Mouse (Mus musculus) forebrain, postnatal 0 days (tissue): ENCODE measurements at regions not wholly inside any gene's neighbourhood (a gene's known extent, or its start where the extent isn't known, plus 50 kb on each side); places are given as distances from the start of the nearest gene placed in this dataset.

Source experiments
- ATAC-seq: fragments of 200-750 bp; cut with Nextera tagmentation; 2 replicates; pipeline ENCODE4 v1.8.0; 2017; ENCODE audit warnings: mild to moderate bottlenecking, moderate library complexity
- DNase-seq: peaks from one replicate; pipeline ENCODE4 v3.0.0-alpha.2; 2015
- H3K27ac ChIP-seq: fragments of 300-500 bp; sonication (generic); 2 replicates; pipeline ENCODE4 v1.5.1; 2014; ENCODE audit warnings: low read depth, mild to moderate bottlenecking, antibody characterized with exemption, low read length, moderate library complexity, mixed read lengths
- H3K27me3 ChIP-seq: fragments of 300-500 bp; sonication (generic); 2 replicates; pipeline ENCODE4 v1.6.1; 2014; ENCODE audit warnings: mild to moderate bottlenecking, low read length, mixed read lengths; ENCODE audit not compliant: insufficient read depth
- H3K36me3 ChIP-seq: fragments of 300-500 bp; sonication (generic); 2 replicates; pipeline ENCODE4 v1.6.1; 2014; ENCODE audit warnings: mild to moderate bottlenecking, moderate library complexity; ENCODE audit not compliant: insufficient read depth
- H3K4me1 ChIP-seq: fragments of 300-500 bp; sonication (generic); 2 replicates; pipeline ENCODE4 v1.6.1; 2014; ENCODE audit warnings: antibody characterized with exemption; ENCODE audit not compliant: insufficient read depth
- H3K4me2 ChIP-seq: fragments of 300-500 bp; sonication (generic); 2 replicates; pipeline ENCODE4 v1.6.1; 2014; ENCODE audit warnings: low read depth, mild to moderate bottlenecking, moderate library complexity
- H3K4me3 ChIP-seq: fragments of 300-500 bp; sonication (generic); 2 replicates; pipeline ENCODE4 v1.5.1; 2014; ENCODE audit warnings: low read depth, low read length, mixed read lengths
- H3K9ac ChIP-seq: fragments of 300-500 bp; sonication (generic); 2 replicates; pipeline ENCODE4 v1.6.1; 2014; ENCODE audit warnings: mild to moderate bottlenecking
- H3K9me3 ChIP-seq: fragments of 300-500 bp; sonication (generic); 2 replicates; pipeline ENCODE4 v1.6.1; 2016; ENCODE audit warnings: low read length
- CTCF ChIP-seq: sonication (generic); IDR thresholded peaks from 2 replicates; pipeline ENCODE4 v1.5.1; 2016; ENCODE audit warnings: antibody characterized with exemption, control low read depth, low read depth
- WGBS: fragments of 180-500 bp; shearing (Covaris S2); extraction: QIAGEN DNeasy Blood & Tissue Kit; methylation state at CpG from one replicate; pipeline ENCODE4 v1.1.7; 2014; 5-methylcytosine and 5-hydroxymethylcytosine counted together

DNA sequence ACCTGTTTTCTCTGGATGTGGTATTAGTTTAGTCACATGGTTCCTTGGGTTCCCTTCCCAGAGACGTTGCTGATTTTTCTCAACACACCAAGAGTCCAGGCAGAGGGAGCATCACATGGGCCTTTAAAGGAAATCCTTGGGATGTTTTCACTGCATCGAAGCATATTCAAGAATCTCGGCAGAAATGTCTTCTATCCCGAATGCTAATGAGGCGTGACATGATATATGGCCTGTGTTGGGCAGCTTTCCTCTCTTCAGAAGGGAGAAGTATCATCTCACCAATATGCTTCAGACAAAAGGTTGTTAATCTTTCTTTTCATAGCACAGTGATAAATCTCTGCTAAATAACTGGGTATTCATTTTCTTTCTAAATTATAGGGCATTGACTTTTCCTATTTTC lies 122.4 kb downstream of the Slc35b3 start:
- ATAC-seq (no peak), DNase-seq (no peak)
- Histone ChIP-seq H3K27ac (no peak overlapping the region), H3K36me3 (no peaks in the 10 kb centered on the region), H3K9me3 (no peaks in the 10 kb centered on the region), H3K4me1 (no peaks in the 10 kb centered on the region), H3K9ac (no peak overlapping the region), H3K27me3 (no peaks in the 10 kb centered on the region), H3K4me3 (no peak overlapping the region), H3K4me2 (no peak overlapping the region)
- 89% methylated on average over 5 of the region's 5 CpGs for WGBS
- no peak for TF ChIP-seq CTCF

GRCm38 (mm10) chr13:38825649-38826048 lies 135.0 kb downstream of the Slc35b3 start:
- no peak overlapping the region for H3K9ac ChIP-seq
- no peak for TF ChIP-seq CTCF
- no peaks in the 10 kb centered on the region for H3K36me3 ChIP-seq
- H3K27me3 ChIP-seq, result no peaks in the 10 kb centered on the region
- H3K9me3 ChIP-seq, result no peaks in the 10 kb centered on the region
- H3K4me1 ChIP-seq, result no peaks in the 10 kb centered on the region
- H3K4me3 ChIP-seq, result no peak overlapping the region
- DNase-seq (no peak), ATAC-seq (no peak)
- H3K4me2 ChIP-seq, result no peak overlapping the region
- H3K27ac ChIP-seq, result no peak overlapping the region
- WGBS, result 20% methylated on average over 2 of the region's 2 CpGs

DNA sequence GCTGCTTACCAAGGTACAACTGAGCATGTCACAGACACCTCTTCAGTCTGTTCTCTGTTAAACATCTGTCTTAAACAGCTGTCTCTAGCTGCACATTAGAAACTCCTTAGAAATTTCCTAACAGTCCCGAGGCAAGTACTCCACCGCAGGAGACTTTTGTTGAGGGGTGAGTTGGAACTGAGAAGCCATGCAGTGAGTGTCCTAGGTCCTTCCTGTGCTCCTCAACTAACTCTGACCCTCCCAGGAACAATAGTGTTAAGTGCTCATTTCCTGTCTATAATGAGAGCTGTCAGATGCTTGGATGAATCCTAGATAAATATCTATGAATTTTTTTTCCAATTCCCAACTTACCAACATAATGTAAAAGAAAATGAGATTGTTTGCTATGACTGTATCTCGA lies 141.1 kb downstream of the Slc35b3 start:
- ATAC-seq (no peak), DNase-seq (no peak)
- Histone ChIP-seq H3K9me3 (no peaks in the 10 kb centered on the region), H3K4me3 (no peak overlapping the region), H3K4me2 (no peak overlapping the region), H3K27me3 (no peaks in the 10 kb centered on the region), H3K4me1 (no peaks in the 10 kb centered on the region), H3K9ac (no peak overlapping the region), H3K36me3 (no peaks in the 10 kb centered on the region), H3K27ac (no peak overlapping the region)
- TF ChIP-seq CTCF, result no peak
- WGBS, result 91% methylated on average over 3 of the region's 3 CpGs

DNA sequence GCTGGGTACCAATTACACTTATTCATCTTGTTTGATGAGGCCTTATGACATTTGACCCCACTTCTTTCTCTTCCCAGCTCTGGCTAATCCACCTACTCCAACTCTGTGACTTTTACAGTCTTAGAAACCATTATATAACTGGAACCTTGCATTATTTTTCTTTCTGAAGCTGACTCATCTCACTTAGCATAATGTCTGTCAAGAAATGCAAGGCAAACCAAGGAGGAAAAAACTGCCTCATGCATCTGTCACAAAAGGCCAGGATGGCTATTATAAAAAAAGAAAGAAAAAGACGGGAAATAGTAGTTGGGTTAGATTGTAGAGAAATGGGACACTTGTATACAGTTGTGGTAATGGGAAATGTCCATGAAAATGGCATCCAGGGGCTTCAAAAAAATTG lies 141.9 kb downstream of the Slc35b3 start:
- Histone ChIP-seq H3K9me3 (no peaks in the 10 kb centered on the region), H3K36me3 (no peaks in the 10 kb centered on the region), H3K4me3 (no peak overlapping the region), H3K27me3 (no peaks in the 10 kb centered on the region), H3K4me2 (no peak overlapping the region), H3K9ac (no peak overlapping the region), H3K27ac (no peak overlapping the region), H3K4me1 (no peaks in the 10 kb centered on the region)
- ATAC-seq (no peak), DNase-seq (no peak)
- TF ChIP-seq CTCF, result no peak
- whole genome bisulfite sequencing, result 82% methylated on average over 1 of the region's 1 CpGs

- H3K27ac ChIP-seq, result no peak overlapping the region
- WGBS, result 74% methylated on average over 9 of the region's 9 CpGs
- TF ChIP-seq CTCF, result no peak
- H3K27me3 ChIP-seq, result no peaks in the 10 kb centered on the region
- no peaks in the 10 kb centered on the region for H3K36me3 ChIP-seq
- no peak for DNase-seq
- H3K9ac ChIP-seq, result no peak overlapping the region
- H3K4me2 ChIP-seq, result no peak overlapping the region
- no peak overlapping the region for H3K4me3 ChIP-seq
- H3K4me1 ChIP-seq, result no peaks in the 10 kb centered on the region
- no peak for ATAC-seq
- no peaks in the 10 kb centered on the region for H3K9me3 ChIP-seq
Observed at GRCm38 (mm10) chr13:38816296-38816695, 144.4 kb downstream of the Slc35b3 start.

DNA sequence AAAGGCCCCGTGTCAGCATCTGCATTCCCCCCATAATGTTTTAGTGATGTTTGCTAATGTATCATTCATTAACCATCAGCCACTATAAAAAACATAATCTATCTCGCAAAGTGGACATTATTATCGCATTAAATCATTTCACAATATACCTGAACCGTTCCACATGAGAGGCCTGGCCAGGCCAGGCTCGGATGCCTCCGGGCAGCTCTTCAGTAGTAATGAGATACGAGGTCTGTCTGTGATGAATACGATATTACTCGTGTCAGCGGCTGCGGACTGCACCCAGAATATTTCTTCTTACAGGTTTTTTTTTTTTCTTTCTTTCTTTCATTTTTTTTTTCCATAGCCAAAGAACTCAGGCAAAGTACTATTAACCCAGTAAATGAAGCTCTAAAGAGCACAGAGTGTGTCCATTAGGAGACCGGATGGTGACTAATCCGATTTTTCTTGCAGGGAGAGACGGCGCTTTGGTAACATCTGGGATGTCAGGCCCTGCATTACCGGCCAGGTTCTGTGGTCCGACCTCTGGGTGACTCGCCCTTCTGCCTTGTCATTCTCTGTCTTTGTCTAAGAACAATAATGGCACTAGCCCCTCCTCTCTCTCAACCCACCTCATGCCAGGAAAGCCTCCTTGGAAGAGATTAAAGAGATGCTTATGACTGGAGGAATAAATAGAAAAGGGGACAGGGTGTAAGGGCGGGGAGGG lies 145.5 kb downstream of the Slc35b3 start:
- 71% methylated on average over 19 of the region's 19 CpGs for WGBS
- DNase-seq, result no peak

GRCm38 (mm10) chr13:38798514-38798913 lies 139.7 kb upstream of the Eef1e1 start:
- Histone ChIP-seq H3K4me2 (no peak overlapping the region), H3K4me1 (no peaks in the 10 kb centered on the region), H3K36me3 (no peaks in the 10 kb centered on the region), H3K27ac (no peak overlapping the region), H3K4me3 (no peak overlapping the region), H3K27me3 (no peaks in the 10 kb centered on the region), H3K9ac (no peak overlapping the region), H3K9me3 (no peaks in the 10 kb centered on the region)
- no peak for ATAC-seq
- WGBS, result 75% methylated on average over 11 of the region's 11 CpGs
- no peak for DNase-seq
- no peak for TF ChIP-seq CTCF

More for the DNA sequence above, 145.5 kb downstream of the Slc35b3 start:
- Histone ChIP-seq H3K4me2 (no peak overlapping the region), H3K36me3 (no peaks in the 10 kb centered on the region), H3K27me3 (no peaks in the 10 kb centered on the region), H3K4me3 (no peak overlapping the region), H3K9ac (no peak overlapping the region), H3K9me3 (no peaks in the 10 kb centered on the region), H3K27ac (no peak overlapping the region), H3K4me1 (no peaks in the 10 kb centered on the region)
- no peak for TF ChIP-seq CTCF
- ATAC-seq, result no peak
